In the genomic region with DNA sequence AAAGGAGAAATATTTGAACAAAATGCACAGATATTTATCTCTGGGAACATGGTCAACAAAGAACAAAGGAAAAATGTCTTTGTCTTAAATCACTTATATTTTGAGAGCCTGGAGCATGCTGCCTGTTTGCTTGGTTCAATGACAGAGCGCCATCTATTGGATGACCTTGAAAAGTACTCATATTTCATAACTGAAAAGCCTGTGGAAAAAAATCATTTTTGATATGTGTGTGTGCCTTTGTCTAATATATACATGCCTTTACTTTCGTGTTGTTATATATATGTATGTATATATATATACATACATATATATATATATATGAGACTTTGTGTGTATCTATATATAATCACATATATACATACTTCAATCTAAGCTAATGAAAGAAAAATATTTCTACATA, we compare ENCODE assay signal across 9 mouse cellular contexts.
DNase-seq lines count a peak whose midpoint lies in the region; ATAC-seq and TF ChIP-seq lines count a peak whose summit lies in the region.
"Had no signal": no experiment of that assay in that cellular context is flagged by ENCODE, and none has a peak within 500 bp of the region (broad histone marks: within the 10 kb centered on the region; RNA-seq: fewer than 3 reads in every experiment).

No protein-coding gene starts in this region.

- no peak overlapping the region for H3K4me3 ChIP-seq in G1E (ENCODE audit: low read depth, low read length)
- no peak overlapping the region for H3K4me3 ChIP-seq in limb, embryonic 10.5 days
- H3K4me3 ChIP-seq: limb, embryonic 12.5 days had no signal

- WGBS in limb, embryonic 10.5 days = 13% methylated on average over 2 of the region's 2 CpGs

- TF ChIP-seq CTCF in G1E (IDR thresholded peaks at IDR 0.05; ENCODE audit: low read depth, low read length) = no peak

- H3K4me1 ChIP-seq in G1E (ENCODE audit: insufficient read depth, low read depth, low read length) = no peaks in the 10 kb centered on the region
- H3K4me1 ChIP-seq in limb, embryonic 10.5 days = peaks cover 23% of the 10 kb centered on the region

- no peaks in the 10 kb centered on the region for H3K9me3 ChIP-seq in G1E (replicated peaks)
- H3K9me3 ChIP-seq in limb, embryonic 10.5 days (replicated peaks) = no peaks in the 10 kb centered on the region
- H3K9me3 ChIP-seq: limb, embryonic 12.5 days had no signal

- DNase-seq in kidney, postnatal 10 days = peak; percentile 5
- no peak for DNase-seq in kidney, adult 11 months
- DNase-seq in G1E (ENCODE audit: low spot score) = no peak
- no peak for DNase-seq in limb, embryonic 10.5 days (ENCODE audit: low spot score)
- no peak for DNase-seq in spleen, adult 18-20 months
- no peak for DNase-seq in adrenal gland, postnatal 25 days
- DNase-seq in urinary bladder, postnatal 25 days (ENCODE audit: low spot score) = no peak

- no peaks in the 10 kb centered on the region for H3K36me3 ChIP-seq in G1E (replicated peaks)
- H3K36me3 ChIP-seq in limb, embryonic 10.5 days = no peaks in the 10 kb centered on the region
- H3K36me3 ChIP-seq: limb, embryonic 12.5 days had no signal

- H3K27ac ChIP-seq in limb, embryonic 10.5 days = peak overlapping the region; percentile 77; the same call in 1 of the 2 replicates

- H3K27me3 ChIP-seq in G1E (ENCODE audit: insufficient read depth, low read length) = no peaks in the 10 kb centered on the region
- no peaks in the 10 kb centered on the region for H3K27me3 ChIP-seq in limb, embryonic 10.5 days (ENCODE audit: low read depth, poor library complexity, severe bottlenecking)
- H3K27me3 ChIP-seq: limb, embryonic 12.5 days had no signal

- ATAC-seq in G1E (ENCODE audit: extremely low read depth, insufficient number of reproducible peaks, low FRiP score, poor library complexity, severe bottlenecking) = 0 out of 2 replicates have a peak, but pooled peaks have one; percentile 28
- peak; percentile 63; the same call in 1 of the 2 replicates for ATAC-seq in common myeloid progenitor, adult 5-6 weeks (replicated peaks; ENCODE audit: low read depth, poor library complexity, severe bottlenecking)
